Mouse (Mus musculus): ENCODE data around the gene Olfr441. TPM values are rescaled to one million over a fixed set of nuclear protein-coding genes. Genes with fewer than 3 reads are reported as not detected.
"Not testable (repeated sequence)": the region's sequence is repeated elsewhere in the genome, so short reads cannot be mapped to it uniquely, and the experiment has no call there.

Gene Olfr441
- not detected in 2 replicates for polyA plus RNA-seq (2015; fragmentation: Nextera tagmentation; extraction: Ambion mirVana)

- H3K9ac ChIP-seq; H3K27me3 ChIP-seq; H3K36me3 ChIP-seq; H3K27ac ChIP-seq; ATAC-seq (replicated peaks; ENCODE audit: low FRiP score); H3K9me3 ChIP-seq (replicated peaks); H3K4me2 ChIP-seq; H3K4me1 ChIP-seq; H3K4me3 ChIP-seq (replicated peaks): not testable (repeated sequence)
- WGBS = 84% methylated on average over 1 of the region's 1 CpGs
Measured at GRCm38 (mm10) chr6:43106069-43106468, at the start of gene Olfr441. Gene Olfr441, plus strand, starts transcription at chr6:43106369.

DNA sequence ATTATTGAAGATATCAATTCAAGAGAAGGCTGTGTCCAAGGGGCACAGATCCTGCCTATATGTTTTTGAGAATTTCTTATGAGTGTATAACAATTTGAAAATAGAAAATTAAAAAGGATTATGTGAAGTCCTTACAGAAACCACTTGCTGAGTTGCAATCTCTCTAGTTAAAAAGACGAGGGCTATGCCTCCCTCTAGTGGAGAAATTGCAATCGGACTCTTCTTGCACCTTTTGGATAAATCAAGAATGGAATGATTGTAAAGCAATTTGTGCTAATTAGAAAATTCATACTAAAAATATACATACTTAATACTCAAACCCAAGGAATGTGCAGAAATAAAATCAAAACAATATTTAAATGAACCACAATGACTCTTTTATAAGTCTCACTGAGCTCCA, 27.4 kb upstream of the Olfr441 start:
- Histone ChIP-seq H3K27ac (no peak overlapping the region), H3K9me3 (replicated peaks) (no peaks in the 10 kb centered on the region), H3K9ac (no peak overlapping the region), H3K4me3 (replicated peaks) (no peak overlapping the region), H3K4me1 (no peaks in the 10 kb centered on the region), H3K4me2 (no peak overlapping the region), H3K27me3 (no peaks in the 10 kb centered on the region), H3K36me3 (no peaks in the 10 kb centered on the region)
- 10% methylated on average over 2 of the region's 2 CpGs for WGBS
- no peak for ATAC-seq (replicated peaks; ENCODE audit: low FRiP score)

DNA sequence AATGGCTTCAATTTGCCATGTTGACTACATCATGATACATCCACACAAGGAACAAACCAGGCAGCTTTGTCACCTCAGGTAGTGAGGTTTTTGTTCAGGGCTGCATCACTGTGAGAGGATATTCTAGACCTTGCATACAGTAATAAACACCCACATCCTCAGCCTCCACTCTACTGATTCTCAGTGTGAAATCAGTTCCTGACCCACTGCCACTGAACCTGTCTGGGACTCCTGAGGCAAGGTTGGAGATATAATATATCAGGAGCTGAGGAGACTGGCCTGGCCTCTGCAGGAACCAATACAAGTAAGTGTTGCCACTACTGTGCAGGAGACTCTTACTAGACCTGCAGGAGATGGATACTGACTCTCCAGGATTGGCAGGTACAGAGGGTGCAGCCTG, 24.8 kb upstream of the Olfr441 start:
- H3K4me3 ChIP-seq (replicated peaks); H3K9ac ChIP-seq; H3K27me3 ChIP-seq; H3K9me3 ChIP-seq (replicated peaks); H3K4me2 ChIP-seq; H3K4me1 ChIP-seq; H3K27ac ChIP-seq; H3K36me3 ChIP-seq; ATAC-seq (replicated peaks; ENCODE audit: low FRiP score): not testable (repeated sequence)

DNA sequence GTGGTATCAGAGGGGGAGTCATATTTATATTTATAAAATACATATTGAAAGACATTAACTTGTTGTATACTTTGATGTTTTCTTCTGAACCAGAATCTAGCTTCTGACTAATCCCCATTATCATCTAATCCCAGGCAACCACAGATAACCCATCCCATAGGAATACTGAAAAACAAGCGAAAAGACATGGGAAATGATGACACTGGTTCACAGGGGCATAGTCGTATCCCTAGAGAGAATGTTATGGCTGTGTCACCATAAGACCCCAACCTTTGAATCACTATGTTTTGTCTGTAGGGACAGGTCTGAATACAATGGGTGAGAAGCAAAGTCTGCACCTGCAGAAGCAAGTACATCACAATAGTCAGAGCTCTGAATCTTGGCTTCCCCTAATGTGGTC, 40.1 kb downstream of the Olfr441 start, which contains the start of gene Olfr237-ps1:
Gene Olfr237-ps1, plus strand, starts transcription at position 301 of the 400 bp plus-strand sequence.
- WGBS = 80% methylated on average over 2 of the region's 2 CpGs
- not testable (repeated sequence) for H3K4me1 ChIP-seq; H3K27ac ChIP-seq; H3K9me3 ChIP-seq (replicated peaks); H3K4me3 ChIP-seq (replicated peaks); H3K9ac ChIP-seq; H3K4me2 ChIP-seq; H3K36me3 ChIP-seq; H3K27me3 ChIP-seq; ATAC-seq (replicated peaks; ENCODE audit: low FRiP score)

DNA sequence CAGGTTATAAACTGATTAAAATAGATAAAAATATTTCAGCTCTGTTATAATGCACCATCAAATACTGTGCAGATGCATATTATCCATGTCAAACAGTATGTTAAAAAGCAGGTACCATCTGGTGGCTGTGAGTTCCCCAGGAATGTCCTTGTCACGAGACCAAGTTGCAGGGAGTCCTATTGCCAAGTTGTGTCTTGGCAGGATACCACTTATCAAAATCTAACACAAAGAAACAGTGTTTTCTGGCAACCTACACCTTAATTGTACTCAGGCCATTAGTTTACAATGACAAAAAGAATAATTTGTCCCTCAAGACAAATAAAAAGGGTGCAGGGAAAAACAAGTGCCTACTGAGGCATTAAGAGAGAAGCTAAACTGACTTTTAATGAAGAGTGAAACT, 53.3 kb downstream of the Olfr441 start:
- H3K27me3 ChIP-seq = no peaks in the 10 kb centered on the region
- no peak for ATAC-seq (replicated peaks; ENCODE audit: low FRiP score)
- no peaks in the 10 kb centered on the region for H3K36me3 ChIP-seq
- H3K4me2 ChIP-seq = no peak overlapping the region
- 74% methylated on average over 1 of the region's 1 CpGs for WGBS
- H3K27ac ChIP-seq = no peak overlapping the region
- no peak overlapping the region for H3K9ac ChIP-seq
- no peaks in the 10 kb centered on the region for H3K9me3 ChIP-seq (replicated peaks)
- H3K4me3 ChIP-seq (replicated peaks) = no peak overlapping the region
- no peaks in the 10 kb centered on the region for H3K4me1 ChIP-seq

DNA sequence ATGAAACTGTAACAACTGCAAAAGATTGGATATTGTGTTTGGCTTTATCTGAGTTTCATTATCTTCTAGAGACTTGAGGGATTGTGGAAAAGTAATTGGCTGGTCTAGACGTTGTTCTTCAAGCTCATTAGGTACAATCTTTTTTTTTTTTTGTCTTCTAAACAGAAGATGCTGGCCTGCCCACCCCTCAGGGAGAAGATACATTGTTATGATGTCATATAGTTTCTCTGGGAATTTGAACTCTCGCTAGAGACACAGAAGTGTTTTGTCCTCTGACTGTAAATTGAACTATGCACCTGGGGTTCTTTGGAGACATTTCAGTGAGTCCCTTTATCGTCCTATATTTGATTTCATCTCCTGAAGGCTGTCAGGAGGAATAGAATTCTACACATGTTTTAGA, 56.8 kb downstream of the Olfr441 start, which contains the start of gene Olfr437:
Gene Olfr437, plus strand, starts transcription at position 301 of the 400 bp plus-strand sequence.
- H3K36me3 ChIP-seq = no peaks in the 10 kb centered on the region
- H3K27me3 ChIP-seq = no peaks in the 10 kb centered on the region
- H3K4me2 ChIP-seq = no peak within 1 kb of the TSS
- ATAC-seq (replicated peaks; ENCODE audit: low FRiP score) = no peak
- H3K9me3 ChIP-seq (replicated peaks) = no peaks in the 10 kb centered on the region
- H3K4me3 ChIP-seq (replicated peaks) = no peak within 1 kb of the TSS
- no peak within 1 kb of the TSS for H3K27ac ChIP-seq
- H3K9ac ChIP-seq = no peak within 1 kb of the TSS
- WGBS = 72% methylated on average over 3 of the region's 3 CpGs
- H3K4me1 ChIP-seq = no peaks in the 10 kb centered on the region

DNA sequence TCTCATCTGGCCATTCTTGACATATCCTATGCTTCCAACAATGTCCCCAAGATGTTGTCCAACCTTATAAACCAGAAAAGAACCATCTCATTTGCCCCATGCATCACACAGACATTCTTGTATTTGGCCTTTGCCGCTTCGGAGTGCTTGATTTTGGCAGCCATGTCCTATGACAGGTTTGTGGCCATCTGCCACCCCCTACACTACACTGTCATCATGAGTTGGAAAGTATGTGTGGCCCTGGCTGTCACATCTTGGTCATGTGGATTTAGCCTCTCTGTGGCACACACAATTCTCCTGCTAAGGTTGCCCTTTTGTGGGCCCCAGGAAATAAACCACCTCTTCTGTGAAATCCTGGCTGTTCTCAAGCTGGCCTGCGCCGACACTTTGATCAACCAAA, 61.1 kb downstream of the Olfr441 start:
- 94% methylated on average over 4 of the region's 4 CpGs for WGBS
- no peak for ATAC-seq (replicated peaks; ENCODE audit: low FRiP score)
- H3K9ac ChIP-seq = no peak overlapping the region

More for the DNA sequence above, 61.1 kb downstream of the Olfr441 start:
- H3K9me3 ChIP-seq (replicated peaks) = no peaks in the 10 kb centered on the region
- no peak overlapping the region for H3K4me3 ChIP-seq (replicated peaks)
- H3K4me2 ChIP-seq = no peak overlapping the region
- no peaks in the 10 kb centered on the region for H3K4me1 ChIP-seq
- H3K36me3 ChIP-seq = no peaks in the 10 kb centered on the region
- no peak overlapping the region for H3K27ac ChIP-seq
- H3K27me3 ChIP-seq = no peaks in the 10 kb centered on the region

Other genes with a start within 250 kb of the Olfr441 start
- not detected in 2 replicates for gene Olfr448, start 215.9 kb upstream of the Olfr441 start, polyA plus RNA-seq (2015; fragmentation: Nextera tagmentation; extraction: Ambion mirVana)
- gene Olfr447, start 197.5 kb upstream of the Olfr441 start, polyA plus RNA-seq (2015; fragmentation: Nextera tagmentation; extraction: Ambion mirVana) = not detected in 2 replicates
- gene Olfr446, start 185.0 kb upstream of the Olfr441 start, polyA plus RNA-seq (2015; fragmentation: Nextera tagmentation; extraction: Ambion mirVana) = not detected in 2 replicates
- gene Olfr444, start 157.3 kb upstream of the Olfr441 start, polyA plus RNA-seq (2015; fragmentation: Nextera tagmentation; extraction: Ambion mirVana) = not detected in 2 replicates
- not detected in 2 replicates for gene Olfr237-ps1, start 40.2 kb downstream of the Olfr441 start, polyA plus RNA-seq (2015; fragmentation: Nextera tagmentation; extraction: Ambion mirVana)
- not detected in 2 replicates for gene Olfr437, start 56.9 kb downstream of the Olfr441 start, polyA plus RNA-seq (2015; fragmentation: Nextera tagmentation; extraction: Ambion mirVana)
- gene Olfr13, start 65.8 kb downstream of the Olfr441 start, polyA plus RNA-seq (2015; fragmentation: Nextera tagmentation; extraction: Ambion mirVana) = not detected in 2 replicates
- gene Olfr435, start 90.8 kb downstream of the Olfr441 start, polyA plus RNA-seq (2015; fragmentation: Nextera tagmentation; extraction: Ambion mirVana) = not detected in 2 replicates
- gene Olfr434, start 106.7 kb downstream of the Olfr441 start, polyA plus RNA-seq (2015; fragmentation: Nextera tagmentation; extraction: Ambion mirVana) = not detected in 2 replicates
- gene Olfr47, start 125.2 kb downstream of the Olfr441 start, polyA plus RNA-seq (2015; fragmentation: Nextera tagmentation; extraction: Ambion mirVana) = not detected in 2 replicates
- gene Arhgef5, start 159.2 kb downstream of the Olfr441 start, polyA plus RNA-seq (2015; fragmentation: Nextera tagmentation; extraction: Ambion mirVana) = 13.9 and 16.7 TPM in 2 replicates
- gene Nobox, start 203.2 kb downstream of the Olfr441 start, polyA plus RNA-seq (2015; fragmentation: Nextera tagmentation; extraction: Ambion mirVana) = not detected in 2 replicates

All from kidney, embryonic 15.5 days (tissue).